Mouse (Mus musculus): Measurements from ENCODE around the gene Opcml. TPM values are rescaled to one million over a fixed set of nuclear protein-coding genes. Genes with fewer than 3 reads are reported as not detected.

The Opcml gene
- polyA plus RNA-seq, 1 experiment from 2014 or later: 1.9 TPM

- Histone ChIP-seq H3K36me3 (ENCODE audit: control insufficient read depth, insufficient read depth, low read length) (no peaks in the 10 kb centered on the region), H3K27ac (ENCODE audit: low read depth, low read length) (no peak overlapping the region), H3K4me2 (no peak overlapping the region), H3K9ac (ENCODE audit: low read depth, low read length) (no peak overlapping the region), H3K4me1 (ENCODE audit: control insufficient read depth, insufficient read depth, low read length) (no peaks in the 10 kb centered on the region), H3K9me3 (replicated peaks; ENCODE audit: control insufficient read depth, low read length) (no peaks in the 10 kb centered on the region), H3K4me3 (ENCODE audit: low read depth, low read length) (no peak overlapping the region), H3K27me3 (ENCODE audit: control insufficient read depth, insufficient read depth, low read length) (no peaks in the 10 kb centered on the region)
- WGBS (ENCODE audit: insufficient replicate concordance): 59% methylated on average over 4 of the region's 4 CpGs
- no peak for ATAC-seq (replicated peaks; ENCODE audit: insufficient number of reproducible peaks, low FRiP score, low TSS enrichment)
These were observed 915.2 kb downstream of the Opcml start for GRCm38 (mm10) chr9:28705796-28706195.

- WGBS (ENCODE audit: insufficient replicate concordance): 76% methylated on average over 2 of the region's 2 CpGs
- Histone ChIP-seq H3K4me3 (ENCODE audit: low read depth, low read length) (no peak overlapping the region), H3K9me3 (replicated peaks; ENCODE audit: control insufficient read depth, low read length) (no peaks in the 10 kb centered on the region), H3K36me3 (ENCODE audit: control insufficient read depth, insufficient read depth, low read length) (no peaks in the 10 kb centered on the region), H3K4me2 (no peak overlapping the region), H3K27ac (ENCODE audit: low read depth, low read length) (no peak overlapping the region), H3K4me1 (ENCODE audit: control insufficient read depth, insufficient read depth, low read length) (no peaks in the 10 kb centered on the region), H3K27me3 (ENCODE audit: control insufficient read depth, insufficient read depth, low read length) (no peaks in the 10 kb centered on the region), H3K9ac (ENCODE audit: low read depth, low read length) (no peak overlapping the region)
- no peak for ATAC-seq (replicated peaks; ENCODE audit: insufficient number of reproducible peaks, low FRiP score, low TSS enrichment)
These were observed 924.0 kb downstream of the Opcml start for GRCm38 (mm10) chr9:28714544-28714943.

GRCm38 (mm10) chr9:28720186-28720585, 929.6 kb downstream of the Opcml start:
- H3K27me3 ChIP-seq (ENCODE audit: control insufficient read depth, insufficient read depth, low read length): no peaks in the 10 kb centered on the region
- H3K9ac ChIP-seq (ENCODE audit: low read depth, low read length): no peak overlapping the region
- H3K4me1 ChIP-seq (ENCODE audit: control insufficient read depth, insufficient read depth, low read length): no peaks in the 10 kb centered on the region
- ATAC-seq (replicated peaks; ENCODE audit: insufficient number of reproducible peaks, low FRiP score, low TSS enrichment): no peak
- 79% methylated on average over 2 of the region's 2 CpGs for WGBS (ENCODE audit: insufficient replicate concordance)
- no peak overlapping the region for H3K4me2 ChIP-seq
- no peak overlapping the region for H3K4me3 ChIP-seq (ENCODE audit: low read depth, low read length)
- H3K36me3 ChIP-seq (ENCODE audit: control insufficient read depth, insufficient read depth, low read length): no peaks in the 10 kb centered on the region
- H3K27ac ChIP-seq (ENCODE audit: low read depth, low read length): no peak overlapping the region
- no peaks in the 10 kb centered on the region for H3K9me3 ChIP-seq (replicated peaks; ENCODE audit: control insufficient read depth, low read length)

GRCm38 (mm10) chr9:28731811-28732602, 941.4 kb downstream of the Opcml start:
- H3K27ac ChIP-seq (ENCODE audit: low read depth, low read length): no peak overlapping the region
- H3K4me1 ChIP-seq (ENCODE audit: control insufficient read depth, insufficient read depth, low read length): no peaks in the 10 kb centered on the region
- no peaks in the 10 kb centered on the region for H3K27me3 ChIP-seq (ENCODE audit: control insufficient read depth, insufficient read depth, low read length)
- H3K9ac ChIP-seq (ENCODE audit: low read depth, low read length): no peak overlapping the region
- WGBS (ENCODE audit: insufficient replicate concordance): 80% methylated on average over 10 of the region's 10 CpGs
- H3K36me3 ChIP-seq (ENCODE audit: control insufficient read depth, insufficient read depth, low read length): no peaks in the 10 kb centered on the region
- no peak overlapping the region for H3K4me2 ChIP-seq
- no peaks in the 10 kb centered on the region for H3K9me3 ChIP-seq (replicated peaks; ENCODE audit: control insufficient read depth, low read length)
- no peak overlapping the region for H3K4me3 ChIP-seq (ENCODE audit: low read depth, low read length)
- ATAC-seq (replicated peaks; ENCODE audit: insufficient number of reproducible peaks, low FRiP score, low TSS enrichment): no peak

GRCm38 (mm10) chr9:28737955-28738354, 947.4 kb downstream of the Opcml start:
- no peaks in the 10 kb centered on the region for H3K4me1 ChIP-seq (ENCODE audit: control insufficient read depth, insufficient read depth, low read length)
- H3K9me3 ChIP-seq (replicated peaks; ENCODE audit: control insufficient read depth, low read length): no peaks in the 10 kb centered on the region
- ATAC-seq (replicated peaks; ENCODE audit: insufficient number of reproducible peaks, low FRiP score, low TSS enrichment): no peak
- no peaks in the 10 kb centered on the region for H3K27me3 ChIP-seq (ENCODE audit: control insufficient read depth, insufficient read depth, low read length)
- WGBS (ENCODE audit: insufficient replicate concordance): 88% methylated on average over 2 of the region's 2 CpGs
- H3K27ac ChIP-seq (ENCODE audit: low read depth, low read length): no peak overlapping the region
- no peak overlapping the region for H3K9ac ChIP-seq (ENCODE audit: low read depth, low read length)
- H3K36me3 ChIP-seq (ENCODE audit: control insufficient read depth, insufficient read depth, low read length): no peaks in the 10 kb centered on the region
- H3K4me2 ChIP-seq: no peak overlapping the region
- H3K4me3 ChIP-seq (ENCODE audit: low read depth, low read length): no peak overlapping the region

- WGBS (ENCODE audit: insufficient replicate concordance): 37% methylated on average over 1 of the region's 1 CpGs
- ATAC-seq (replicated peaks; ENCODE audit: insufficient number of reproducible peaks, low FRiP score, low TSS enrichment): no peak
- Histone ChIP-seq H3K27ac (ENCODE audit: low read depth, low read length) (no peak overlapping the region), H3K9me3 (replicated peaks; ENCODE audit: control insufficient read depth, low read length) (no peaks in the 10 kb centered on the region), H3K9ac (ENCODE audit: low read depth, low read length) (no peak overlapping the region), H3K4me1 (ENCODE audit: control insufficient read depth, insufficient read depth, low read length) (no peaks in the 10 kb centered on the region), H3K27me3 (ENCODE audit: control insufficient read depth, insufficient read depth, low read length) (no peaks in the 10 kb centered on the region), H3K4me3 (ENCODE audit: low read depth, low read length) (no peak overlapping the region), H3K4me2 (no peak overlapping the region), H3K36me3 (ENCODE audit: control insufficient read depth, insufficient read depth, low read length) (no peaks in the 10 kb centered on the region)
These were observed 947.9 kb downstream of the Opcml start for GRCm38 (mm10) chr9:28738451-28738860.

- Histone ChIP-seq H3K4me2 (no peak overlapping the region), H3K27ac (ENCODE audit: low read depth, low read length) (no peak overlapping the region), H3K9me3 (replicated peaks; ENCODE audit: control insufficient read depth, low read length) (no peaks in the 10 kb centered on the region), H3K36me3 (ENCODE audit: control insufficient read depth, insufficient read depth, low read length) (no peaks in the 10 kb centered on the region), H3K4me1 (ENCODE audit: control insufficient read depth, insufficient read depth, low read length) (no peaks in the 10 kb centered on the region), H3K4me3 (ENCODE audit: low read depth, low read length) (no peak overlapping the region), H3K9ac (ENCODE audit: low read depth, low read length) (no peak overlapping the region), H3K27me3 (ENCODE audit: control insufficient read depth, insufficient read depth, low read length) (no peaks in the 10 kb centered on the region)
- 61% methylated on average over 3 of the region's 3 CpGs for WGBS (ENCODE audit: insufficient replicate concordance)
- ATAC-seq (replicated peaks; ENCODE audit: insufficient number of reproducible peaks, low FRiP score, low TSS enrichment): no peak
These were observed 954.2 kb downstream of the Opcml start for GRCm38 (mm10) chr9:28744771-28745170.

- no peak overlapping the region for H3K27ac ChIP-seq (ENCODE audit: low read depth, low read length)
- H3K4me1 ChIP-seq (ENCODE audit: control insufficient read depth, insufficient read depth, low read length): no peaks in the 10 kb centered on the region
- no peaks in the 10 kb centered on the region for H3K9me3 ChIP-seq (replicated peaks; ENCODE audit: control insufficient read depth, low read length)
- no peak for ATAC-seq (replicated peaks; ENCODE audit: insufficient number of reproducible peaks, low FRiP score, low TSS enrichment)
- WGBS (ENCODE audit: insufficient replicate concordance): 83% methylated on average over 2 of the region's 2 CpGs
- H3K4me3 ChIP-seq (ENCODE audit: low read depth, low read length): no peak overlapping the region
- H3K36me3 ChIP-seq (ENCODE audit: control insufficient read depth, insufficient read depth, low read length): no peaks in the 10 kb centered on the region
- no peak overlapping the region for H3K9ac ChIP-seq (ENCODE audit: low read depth, low read length)
- no peak overlapping the region for H3K4me2 ChIP-seq
- H3K27me3 ChIP-seq (ENCODE audit: control insufficient read depth, insufficient read depth, low read length): no peaks in the 10 kb centered on the region
These were observed 958.3 kb downstream of the Opcml start for GRCm38 (mm10) chr9:28748902-28749301.

GRCm38 (mm10) chr9:28752908-28753307, 962.3 kb downstream of the Opcml start:
- H3K36me3 ChIP-seq (ENCODE audit: control insufficient read depth, insufficient read depth, low read length): no peaks in the 10 kb centered on the region
- H3K27me3 ChIP-seq (ENCODE audit: control insufficient read depth, insufficient read depth, low read length): no peaks in the 10 kb centered on the region
- no peaks in the 10 kb centered on the region for H3K4me1 ChIP-seq (ENCODE audit: control insufficient read depth, insufficient read depth, low read length)
- 68% methylated on average over 5 of the region's 5 CpGs for WGBS (ENCODE audit: insufficient replicate concordance)
- H3K4me2 ChIP-seq: no peak overlapping the region
- no peak overlapping the region for H3K9ac ChIP-seq (ENCODE audit: low read depth, low read length)
- no peak overlapping the region for H3K27ac ChIP-seq (ENCODE audit: low read depth, low read length)
- H3K9me3 ChIP-seq (replicated peaks; ENCODE audit: control insufficient read depth, low read length): no peaks in the 10 kb centered on the region
- no peak for ATAC-seq (replicated peaks; ENCODE audit: insufficient number of reproducible peaks, low FRiP score, low TSS enrichment)
- H3K4me3 ChIP-seq (ENCODE audit: low read depth, low read length): no peak overlapping the region

Measured in heart, embryonic 11.5 days (tissue).